Mouse (Mus musculus): ENCODE data around the gene Arhgef25.

Arhgef25 gene

GRCm38 (mm10) chr10:127189651-127190381 lies at the start of gene Arhgef25:
TSS of gene Arhgef25 (minus strand) at chr10:127190083.
- peak; percentile 88 for DNase-seq (ENCODE audit: low read depth)

GRCm38 (mm10) chr10:127238241-127238824 lies 48.5 kb upstream of the Arhgef25 start:
- DNase-seq (ENCODE audit: low read depth): no peak

DNA sequence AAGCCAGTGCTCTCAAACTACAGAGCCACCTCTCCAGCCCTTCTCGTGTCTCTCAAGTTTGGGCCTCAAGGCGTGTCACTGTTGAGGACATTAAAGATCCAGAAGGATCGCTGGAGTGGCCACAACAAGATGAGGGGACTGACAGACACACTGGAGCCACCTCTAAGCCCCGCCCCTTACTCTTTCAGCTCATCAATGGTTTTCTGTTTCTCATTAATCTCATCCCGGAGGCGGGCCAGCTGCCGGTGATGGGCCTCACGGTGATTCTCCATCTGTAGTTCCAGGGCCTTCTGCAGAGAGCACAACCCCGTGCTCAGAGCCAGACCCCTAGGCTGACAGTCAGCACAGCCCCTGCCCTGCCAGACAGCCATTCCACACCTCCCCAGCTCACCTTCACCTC lies 46.7 kb upstream of the Arhgef25 start:
- DNase-seq (ENCODE audit: low read depth): no peak

- DNase-seq (ENCODE audit: low read depth): no peak
Measured at GRCm38 (mm10) chr10:127233141-127233540, 43.3 kb upstream of the Arhgef25 start.

GRCm38 (mm10) chr10:127231741-127232140 lies 41.9 kb upstream of the Arhgef25 start:
- no peak for DNase-seq (ENCODE audit: low read depth)

- no peak for DNase-seq (ENCODE audit: low read depth)
Measured at GRCm38 (mm10) chr10:127230693-127231092, 40.8 kb upstream of the Arhgef25 start.

DNA sequence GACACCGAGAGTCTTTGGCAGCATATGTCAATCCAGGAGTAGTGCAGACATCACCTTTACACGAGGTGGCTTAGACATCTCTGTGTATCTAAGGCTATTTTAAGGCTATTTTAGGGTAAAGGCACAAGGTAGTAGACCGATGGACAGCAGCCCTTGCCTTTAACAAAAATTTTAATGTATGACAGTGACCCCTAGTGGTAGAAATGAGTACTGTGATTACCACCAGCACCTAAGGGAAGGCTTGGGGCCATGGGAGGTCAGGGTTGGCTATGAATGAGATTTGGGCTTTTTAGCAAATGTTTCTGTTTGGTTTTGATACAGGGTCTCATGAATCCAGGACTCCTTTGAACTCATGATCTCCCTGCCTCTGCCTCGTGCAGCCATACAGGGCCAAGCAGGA lies 39.0 kb upstream of the Arhgef25 start:
- peak; percentile 90 for DNase-seq (ENCODE audit: low read depth)

DNA sequence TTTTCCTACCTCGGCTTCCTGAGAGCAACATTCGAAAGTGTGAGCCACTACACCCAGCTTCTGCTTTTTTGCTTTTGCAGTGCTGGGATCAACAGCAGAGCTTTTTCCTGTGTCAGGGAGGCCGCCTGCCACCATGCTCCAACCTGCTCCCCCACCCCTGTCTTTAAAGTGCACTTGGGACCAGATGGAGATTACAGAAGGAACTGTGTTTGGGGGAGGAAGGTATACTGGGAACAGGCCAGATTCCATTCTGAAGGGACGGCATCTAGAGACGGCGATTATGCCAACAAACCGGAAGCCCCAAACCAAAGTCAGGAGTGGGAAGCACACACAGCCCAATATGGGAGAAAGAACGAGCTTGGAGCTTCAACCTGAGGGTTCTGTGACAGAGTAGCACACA lies 37.3 kb upstream of the Arhgef25 start:
- no peak for DNase-seq (ENCODE audit: low read depth)

GRCm38 (mm10) chr10:127226318-127226895 lies 36.5 kb upstream of the Arhgef25 start:
- peak; percentile 67 for DNase-seq (ENCODE audit: low read depth)

GRCm38 (mm10) chr10:127225732-127226131 lies 35.8 kb upstream of the Arhgef25 start:
- DNase-seq (ENCODE audit: low read depth): no peak

DNA sequence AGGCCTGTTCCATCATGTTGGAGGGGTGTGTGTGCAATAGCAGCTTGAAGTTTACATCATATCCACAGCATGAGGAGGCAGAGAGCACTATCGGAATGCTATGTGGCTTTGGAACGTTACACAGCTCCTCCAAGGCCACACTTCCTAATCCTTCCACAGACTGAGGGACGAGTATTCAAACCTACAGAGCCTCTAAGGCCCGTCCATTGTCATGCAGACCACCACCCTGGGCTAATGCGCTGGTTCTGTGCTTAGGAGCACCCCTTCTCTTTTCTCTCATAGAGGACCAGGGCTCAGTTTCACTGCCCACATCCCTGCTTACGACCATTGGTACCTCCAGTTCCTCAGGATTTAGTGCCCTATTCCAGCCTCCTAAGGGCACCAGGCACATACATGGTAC lies 35.3 kb upstream of the Arhgef25 start:
- no peak for DNase-seq (ENCODE audit: low read depth)

DNA sequence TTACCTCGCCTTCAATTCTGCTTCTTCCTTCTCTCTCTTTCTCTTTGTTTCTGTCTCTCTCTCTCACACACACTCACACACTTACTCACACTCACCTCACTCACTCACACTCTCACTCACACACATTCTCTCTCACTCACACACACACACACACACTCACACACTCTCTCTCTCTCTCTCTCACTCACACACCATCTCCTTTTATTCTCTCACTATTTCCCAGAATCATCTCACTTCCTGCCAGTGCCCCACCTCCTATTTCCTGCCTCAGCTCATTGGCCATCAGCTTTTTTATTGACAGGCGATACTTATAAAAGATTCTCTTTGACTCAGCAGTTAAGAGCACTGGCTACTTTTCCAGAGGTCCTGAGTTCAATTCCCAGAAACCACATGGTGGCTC lies 28.5 kb upstream of the Arhgef25 start:
- DNase-seq (ENCODE audit: low read depth): no peak

DNA sequence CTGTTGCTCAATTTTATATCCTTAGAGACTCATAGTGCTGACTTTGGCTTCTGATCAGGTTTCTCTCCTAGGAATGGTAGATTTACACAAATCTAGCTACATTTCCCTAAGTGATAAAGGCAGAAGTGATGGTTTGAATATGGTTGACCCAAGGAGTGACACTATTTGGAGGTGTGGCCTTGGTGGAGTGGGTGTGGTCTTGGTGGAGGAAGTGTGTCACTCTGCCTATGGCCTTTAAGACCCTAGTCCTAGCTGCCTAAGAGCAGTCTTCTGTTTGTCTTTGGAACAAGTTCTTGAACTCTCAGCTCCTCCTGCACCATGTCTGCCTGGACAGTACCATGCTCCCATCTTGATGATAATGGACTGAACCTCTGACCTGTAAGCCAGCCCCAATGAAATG lies 27.3 kb upstream of the Arhgef25 start:
- DNase-seq (ENCODE audit: low read depth): no peak

GRCm38 (mm10) chr10:127216456-127216855 lies 26.6 kb upstream of the Arhgef25 start:
- DNase-seq (ENCODE audit: low read depth): no peak

DNA sequence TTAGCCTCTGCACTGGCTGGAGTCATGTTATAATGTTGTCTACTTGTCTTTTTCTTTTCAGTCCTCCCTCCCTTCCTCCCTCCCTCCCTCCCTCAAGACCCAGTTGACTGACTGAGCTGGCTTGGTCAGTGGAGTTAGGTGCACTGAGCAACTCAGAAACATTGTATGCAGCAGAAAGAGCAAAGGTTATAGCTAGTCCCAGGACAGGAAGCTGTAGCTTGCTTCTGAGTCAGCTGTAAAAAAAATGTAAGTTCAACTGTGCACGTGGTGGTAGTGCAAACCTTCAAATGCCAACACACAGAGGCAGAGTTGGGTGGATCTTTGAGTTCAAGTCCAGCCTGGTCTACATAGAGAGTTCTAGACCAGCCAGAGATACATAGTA lies 24.5 kb upstream of the Arhgef25 start:
- DNase-seq (ENCODE audit: low read depth): no peak

DNA sequence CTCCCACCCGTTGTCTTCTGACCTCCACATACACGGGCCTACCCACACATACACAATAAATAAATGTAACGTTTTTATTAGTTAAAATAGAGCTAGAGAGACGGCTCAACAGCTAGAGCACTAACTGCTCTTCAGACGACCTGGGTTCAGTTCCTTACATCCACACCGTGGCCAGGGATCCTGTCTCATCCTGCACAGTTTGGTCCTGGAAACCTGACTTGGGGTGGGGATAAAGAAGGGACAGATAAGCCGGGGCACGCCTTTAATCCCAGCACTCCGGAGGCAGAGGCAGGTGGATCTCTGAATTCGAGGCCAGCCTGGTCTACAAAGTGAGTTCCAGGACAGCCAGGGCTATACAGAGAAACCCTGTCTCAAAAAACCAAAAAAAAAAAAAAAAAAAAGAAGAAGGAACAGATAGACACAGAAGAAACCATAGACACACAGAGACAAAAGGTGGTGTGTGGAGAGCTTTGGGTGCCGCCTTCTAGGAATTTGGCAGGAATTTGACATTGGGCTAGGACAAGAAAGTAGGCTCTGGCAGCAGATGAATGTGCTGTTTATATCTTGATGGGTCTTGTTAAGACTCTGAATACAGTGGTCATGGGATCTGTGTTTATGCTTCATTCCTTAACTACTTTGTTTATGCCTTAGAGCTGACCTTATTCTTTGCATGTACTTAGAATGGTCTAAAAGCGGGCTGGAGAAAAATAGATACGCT lies 24.0 kb upstream of the Arhgef25 start:
- DNase-seq (ENCODE audit: low read depth): peak; percentile 35

DNA sequence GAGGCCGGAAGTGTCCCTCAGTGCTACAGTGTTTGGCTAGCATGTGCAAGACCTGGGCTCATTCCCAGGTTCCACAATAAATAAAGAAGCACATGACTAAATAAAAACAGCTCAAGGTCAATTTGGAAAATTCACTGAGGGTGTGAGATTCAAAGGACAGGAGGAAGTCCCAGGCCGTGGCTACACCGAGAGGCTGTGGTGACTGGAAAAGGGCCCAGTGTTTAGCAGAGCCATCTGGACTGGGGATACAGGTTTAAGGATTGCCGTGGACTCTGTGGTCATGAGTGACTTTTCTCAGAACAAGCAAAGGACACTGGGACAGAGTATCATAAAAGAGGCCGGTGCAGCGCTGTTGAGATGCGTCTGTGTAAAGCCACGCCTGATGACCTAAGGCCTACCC lies 23.4 kb upstream of the Arhgef25 start:
- no peak for DNase-seq (ENCODE audit: low read depth)

DNA sequence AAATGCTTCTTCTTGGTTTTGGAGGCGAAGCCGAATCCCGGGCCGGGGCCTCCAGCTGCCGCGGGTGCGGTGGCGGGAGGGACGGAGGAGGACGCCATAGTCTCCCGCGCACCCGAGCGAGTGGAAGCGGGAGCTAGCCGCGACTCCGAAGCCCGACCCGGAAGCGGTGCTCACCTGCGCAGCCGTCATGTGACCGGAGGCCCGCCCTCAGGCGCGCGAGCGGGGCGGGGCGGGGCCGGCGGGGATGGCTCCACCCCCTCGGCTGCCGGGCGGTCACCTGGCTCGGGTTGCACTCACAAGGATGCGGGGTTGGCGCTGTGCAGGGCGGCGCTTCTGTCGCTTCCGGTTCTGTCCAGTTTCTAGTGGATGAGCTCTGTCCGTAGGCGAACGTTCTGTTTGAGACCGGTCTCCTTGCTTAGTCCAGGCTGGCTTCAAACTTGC lies 21.6 kb upstream of the Arhgef25 start, which contains the start of gene Pip4k2c:
TSS of gene Pip4k2c (minus strand) at position 172 of the 441 bp plus-strand sequence.
- DNase-seq (ENCODE audit: low read depth): peak; percentile 96

GRCm38 (mm10) chr10:127210961-127211405 lies 21.1 kb upstream of the Arhgef25 start:
- peak; percentile 39 for DNase-seq (ENCODE audit: low read depth)

GRCm38 (mm10) chr10:127209928-127210570 lies 20.2 kb upstream of the Arhgef25 start:
- no peak for DNase-seq (ENCODE audit: low read depth)

DNA sequence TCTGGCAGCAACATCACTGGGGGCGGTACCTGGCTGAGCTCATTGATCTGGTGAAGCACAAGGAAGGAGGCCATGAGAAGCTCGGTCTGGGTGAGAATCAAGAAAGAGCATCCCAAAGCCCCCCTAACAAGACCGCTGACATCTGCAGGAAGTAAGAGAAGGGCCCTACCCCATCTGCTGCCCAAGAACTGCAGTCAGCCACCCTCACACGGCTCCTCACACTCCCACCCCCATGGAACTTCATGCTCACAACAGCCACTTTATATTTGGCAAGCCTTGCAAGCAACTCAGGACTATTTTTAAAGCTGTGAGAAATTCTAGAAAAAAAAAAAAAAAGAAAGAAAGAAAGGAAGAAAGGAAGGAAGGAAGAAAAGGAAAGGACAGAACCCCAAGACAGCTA lies 19.0 kb upstream of the Arhgef25 start:
- no peak for DNase-seq (ENCODE audit: low read depth)

DNA sequence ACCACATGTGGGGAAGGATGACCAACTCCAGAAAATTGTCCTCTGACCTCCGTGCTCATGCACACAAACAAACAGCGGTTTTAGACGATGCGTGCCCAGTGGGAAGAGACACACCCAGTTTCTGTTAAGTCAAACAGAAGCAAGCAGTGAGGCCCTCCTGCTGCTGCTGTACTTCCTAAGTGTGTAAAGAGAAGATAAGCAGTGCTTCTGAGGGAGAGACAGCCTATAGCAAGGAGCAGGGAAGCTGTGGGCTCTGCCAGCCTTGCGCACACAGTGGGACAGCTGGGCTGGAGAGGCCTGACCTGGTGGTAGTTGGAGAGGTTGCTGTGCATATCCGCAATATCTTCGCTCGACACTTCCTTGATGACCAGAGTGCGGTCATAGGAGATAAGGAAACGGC lies 15.5 kb upstream of the Arhgef25 start:
- no peak for DNase-seq (ENCODE audit: low read depth)
